In genomic region chr1:36308451-36308901, GRCm38 (mm10) we compare ENCODE assay signal across 8 mouse cellular contexts. TPM values are rescaled to one million over a fixed set of nuclear protein-coding genes. Genes with fewer than 3 reads are reported as not detected.
A peak's percentile ranks its signal among the peaks of the same experiment; 100 is the strongest.
DNase-seq lines count a peak whose midpoint lies in the region; ATAC-seq and TF ChIP-seq lines count a peak whose summit lies in the region.

No protein-coding gene starts in this region.

- no peak for TF ChIP-seq POLR2A in cerebellum, adult 2 months (IDR thresholded peaks at IDR 0.05; ENCODE audit: borderline replicate concordance, insufficient read depth, low read length)

- no peak overlapping the region for H3K27ac ChIP-seq in cerebellum, adult 2 months (ENCODE audit: insufficient read depth, low read length)
- H3K27ac ChIP-seq in forebrain, embryonic 14.5 days (ENCODE audit: low read depth, low read length) = no peak overlapping the region
- no peak overlapping the region for H3K27ac ChIP-seq in midbrain, postnatal 0 days (ENCODE audit: low read depth, low read length)

- peak overlapping the region; percentile 89 for H3K4me2 ChIP-seq in forebrain, embryonic 14.5 days (ENCODE audit: low read length)
- H3K4me2 ChIP-seq in midbrain, postnatal 0 days (ENCODE audit: low read depth, low read length, poor library complexity, severe bottlenecking) = peak overlapping the region; percentile 87

- H3K27me3 ChIP-seq in cerebellum, adult 2 months (ENCODE audit: control insufficient read depth, insufficient read depth, low read length) = no peaks in the 10 kb centered on the region
- peaks cover 10% of the 10 kb centered on the region for H3K27me3 ChIP-seq in G1E (ENCODE audit: insufficient read depth, low read length)
- H3K27me3 ChIP-seq in forebrain, embryonic 14.5 days (replicated peaks; ENCODE audit: control insufficient read depth, insufficient read depth, low read length) = peaks cover 12% of the 10 kb centered on the region; the same call in 1 of the 2 replicates
- 0 out of 2 replicates have a peak, but pooled peaks cover 4% of the 10 kb centered on the region for H3K27me3 ChIP-seq in midbrain, postnatal 0 days (ENCODE audit: insufficient read depth, low read length)

- DNase-seq in cerebellum, adult 2 months = peak in 1 of 2 experiments; percentile 40
- no peak for DNase-seq in cerebellum, postnatal 4 days (ENCODE audit: low spot score in 2 of 2)
- DNase-seq in G1E (ENCODE audit: low spot score) = peak; percentile 53
- peak; percentile 20 for DNase-seq in forebrain, embryonic 14.5 days (ENCODE audit: low spot score)
- DNase-seq in kidney, postnatal 4 days = peak; percentile 37 to 53
- DNase-seq in midbrain, postnatal 0 days (ENCODE audit: low spot score) = no peak
- DNase-seq in layer of hippocampus, adult 9-10 months (ENCODE audit: low spot score) = no peak
- no peak for DNase-seq in frontal cortex, adult 2 months (ENCODE audit: extremely low spot score in 1 of 2, low spot score in 1 of 2)

- ATAC-seq in G1E (ENCODE audit: extremely low read depth, insufficient number of reproducible peaks, low FRiP score, poor library complexity, severe bottlenecking) = no peak
- no peak for ATAC-seq in forebrain, embryonic 14.5 days
- no peak for ATAC-seq in midbrain, postnatal 0 days (ENCODE audit: low FRiP score)

- peak overlapping the region; percentile 84 for H3K4me3 ChIP-seq in cerebellum, adult 2 months (replicated peaks; ENCODE audit: insufficient read depth, low read depth, low read length)
- H3K4me3 ChIP-seq in G1E (ENCODE audit: low read depth, low read length) = peak overlapping the region; percentile 75
- H3K4me3 ChIP-seq in forebrain, embryonic 14.5 days (ENCODE audit: low read depth, low read length) = peak overlapping the region; percentile 43
- H3K4me3 ChIP-seq in midbrain, postnatal 0 days (ENCODE audit: low read depth, low read length) = peak overlapping the region; percentile 51

- peak overlapping the region; percentile 58 for H3K9ac ChIP-seq in forebrain, embryonic 14.5 days (ENCODE audit: low read length)
- H3K9ac ChIP-seq in midbrain, postnatal 0 days (replicated peaks; ENCODE audit: low read length, poor library complexity, severe bottlenecking) = peak overlapping the region; percentile 57; the same call in 1 of the 2 replicates

- 0 out of 2 replicates have a peak, but pooled peaks cover 2% of the 10 kb centered on the region for H3K4me1 ChIP-seq in cerebellum, adult 2 months (ENCODE audit: control insufficient read depth, insufficient read depth, low read length)
- H3K4me1 ChIP-seq in G1E (ENCODE audit: insufficient read depth, low read depth, low read length) = peaks cover 41% of the 10 kb centered on the region
- peaks cover 6% of the 10 kb centered on the region for H3K4me1 ChIP-seq in forebrain, embryonic 14.5 days (ENCODE audit: control insufficient read depth, insufficient read depth, low read length)
- no peaks in the 10 kb centered on the region for H3K4me1 ChIP-seq in midbrain, postnatal 0 days (ENCODE audit: insufficient read depth, low read length)

- H3K9me3 ChIP-seq in G1E (replicated peaks) = no peaks in the 10 kb centered on the region
- H3K9me3 ChIP-seq in forebrain, embryonic 14.5 days (replicated peaks; ENCODE audit: control insufficient read depth, low read length) = no peaks in the 10 kb centered on the region
- H3K9me3 ChIP-seq in midbrain, postnatal 0 days (ENCODE audit: low read length) = no peaks in the 10 kb centered on the region

- TF ChIP-seq CTCF in cerebellum, adult 2 months (IDR thresholded peaks at IDR 0.05; ENCODE audit: borderline replicate concordance, insufficient read depth, low read depth, low read length) = no peak
- TF ChIP-seq CTCF in G1E (IDR thresholded peaks at IDR 0.05; ENCODE audit: low read depth, low read length) = no peak
- no peak for TF ChIP-seq CTCF in midbrain, postnatal 0 days (IDR thresholded peaks at IDR 0.05)

- peaks cover 39% of the 10 kb centered on the region for H3K36me3 ChIP-seq in G1E (replicated peaks)
- H3K36me3 ChIP-seq in forebrain, embryonic 14.5 days (ENCODE audit: control insufficient read depth, insufficient read depth, low read length) = no peaks in the 10 kb centered on the region
- H3K36me3 ChIP-seq in midbrain, postnatal 0 days (ENCODE audit: insufficient read depth, low read length) = no peaks in the 10 kb centered on the region

- WGBS in cerebellum, adult 2 months = 29% methylated on average over 12 of the region's 12 CpGs
- WGBS in forebrain, embryonic 14.5 days = 2% methylated on average over 12 of the region's 12 CpGs
- WGBS in midbrain, postnatal 0 days = 6% methylated on average over 12 of the region's 12 CpGs

RNA-seq across cellular contexts. Expression of gene Arid5a, which starts 0.9 kb away (rescaled TPM):
- polyA plus RNA-seq in cerebellum, adult 2 months (2012; rRNA removed) = 9.9 and 10.7 TPM in 2 replicates
- total RNA-seq in G1E (2014; fragmentation: Nextera tagmentation) (5.5 and 8.7 TPM in 2 replicates), G1E (2017) (8.2 and 8.4 TPM in 2 replicates)
- 32.1 and 33.6 TPM in 2 replicates for polyA plus RNA-seq in G1E (2012)
- polyA plus RNA-seq in forebrain, embryonic 14.5 days (2014; fragmentation: Nextera tagmentation; extraction: Ambion mirVana) = 1.8 and 2.0 TPM in 2 replicates
- 3.9 and 5.4 TPM in 2 replicates for total RNA-seq in midbrain, postnatal 0 days (2014; rRNA removed)
- 3.1 and 3.4 TPM in 2 replicates for polyA plus RNA-seq in midbrain, postnatal 0 days (2015; fragmentation: Nextera tagmentation; extraction: Ambion mirVana)
- polyA plus RNA-seq in frontal cortex, adult 2 months (2012; rRNA removed) = 9.0 and 11.2 TPM in 2 replicates

RNA-seq across cellular contexts. Expression of gene Neurl3, which starts 34.0 kb away (rescaled TPM):
- polyA plus RNA-seq in cerebellum, adult 2 months (2012; rRNA removed) = 0.93 and 1.0 TPM in 2 replicates
- total RNA-seq in G1E (2014; fragmentation: Nextera tagmentation) = 140 and 142 TPM in 2 replicates
- 91.7 and 120 TPM in 2 replicates for total RNA-seq in G1E (2017)
- 35.1 and 38.7 TPM in 2 replicates for polyA plus RNA-seq in G1E (2012)
- 0.32 and 0.51 TPM in 2 replicates for polyA plus RNA-seq in forebrain, embryonic 14.5 days (2014; fragmentation: Nextera tagmentation; extraction: Ambion mirVana)
- 0.66 and 1.0 TPM in 2 replicates for total RNA-seq in midbrain, postnatal 0 days (2014; rRNA removed)
- 2.3 and 2.4 TPM in 2 replicates for polyA plus RNA-seq in midbrain, postnatal 0 days (2015; fragmentation: Nextera tagmentation; extraction: Ambion mirVana)
- polyA plus RNA-seq in frontal cortex, adult 2 months (2012; rRNA removed) = 0.97 and 1.1 TPM in 2 replicates

Comparison
In these comparisons a context has a peak if more than half of its experiments do, and no peak if none do; other contexts are left out.
1. DNase-seq: peak in G1E (single experiment), forebrain, embryonic 14.5 days (single experiment) and kidney, postnatal 4 days (2 of 2); none in cerebellum, postnatal 4 days (0 of 2), midbrain, postnatal 0 days (single experiment), layer of hippocampus, adult 9-10 months (single experiment) and frontal cortex, adult 2 months (0 of 2).
2. RNA of gene Neurl3, which starts 34.0 kb away (polyA plus RNA-seq): 35.1 to 38.7 TPM in G1E; 2.3 to 2.4 TPM in midbrain, postnatal 0 days, 0.97 to 1.1 TPM in frontal cortex, adult 2 months, 0.93 to 1.0 TPM in cerebellum, adult 2 months and 0.32 to 0.51 TPM in forebrain, embryonic 14.5 days; every median in the first group is over 10 times any median in the second.
3. Peak in every context shown above with its lines, with median percentiles within 50 percentile points of each other: H3K4me3 ChIP-seq.